9 mouse cellular contexts compared by ENCODE assay signal in the genomic region with DNA sequence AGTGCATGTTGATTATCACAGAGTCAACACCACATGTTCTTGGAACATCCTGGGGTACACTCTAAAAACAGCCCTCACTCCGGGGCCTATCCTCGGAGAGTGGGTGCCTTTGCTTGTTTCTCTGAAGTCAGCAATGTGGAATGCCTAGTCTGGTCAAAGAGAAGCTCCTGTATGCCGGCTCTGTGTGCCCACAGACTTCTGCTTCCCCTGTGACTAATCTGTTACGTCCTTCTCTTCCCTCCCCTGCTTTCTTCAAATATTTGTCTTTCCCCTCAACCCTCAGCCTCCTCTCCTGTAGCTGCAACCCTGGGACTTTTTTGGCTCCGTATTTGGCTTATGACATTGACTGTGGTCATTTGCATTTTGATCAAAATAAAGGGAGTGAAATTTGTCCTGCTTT.
DNase-seq lines count a peak whose midpoint lies in the region; ATAC-seq and TF ChIP-seq lines count a peak whose summit lies in the region.
"Had no signal": no experiment of that assay in that cellular context is flagged by ENCODE, and none has a peak within 500 bp of the region (broad histone marks: within the 10 kb centered on the region; RNA-seq: fewer than 3 reads in every experiment).

No protein-coding gene starts in this region.

- H3K27me3 ChIP-seq in embryonic facial prominence, embryonic 10.5 days (replicated peaks; ENCODE audit: low read depth, poor library complexity, severe bottlenecking) = no peaks in the 10 kb centered on the region
- no peaks in the 10 kb centered on the region for H3K27me3 ChIP-seq in liver, embryonic 11.5 days (replicated peaks; ENCODE audit: control insufficient read depth, insufficient read depth, low read length)
- no peaks in the 10 kb centered on the region for H3K27me3 ChIP-seq in small intestine, adult 2 months (ENCODE audit: control insufficient read depth, insufficient read depth, low read length)

- 38% methylated on average over 5 of the region's 5 CpGs for WGBS in embryonic facial prominence, embryonic 10.5 days
- 43% methylated on average over 5 of the region's 5 CpGs for WGBS in liver, embryonic 11.5 days
- WGBS in small intestine, adult 2 months = 19% methylated on average over 5 of the region's 5 CpGs

- H3K27ac ChIP-seq in embryonic facial prominence, embryonic 10.5 days (replicated peaks) = peak overlapping the region; percentile 60
- H3K27ac ChIP-seq in liver, embryonic 11.5 days (ENCODE audit: low read depth, low read length) = peak overlapping the region; percentile 65; the same call in 1 of the 2 replicates
- peak overlapping the region; percentile 13 for H3K27ac ChIP-seq in small intestine, adult 2 months (ENCODE audit: insufficient read depth, low read depth, low read length)

- H3K4me2 ChIP-seq in liver, embryonic 11.5 days = no peak overlapping the region

- peaks cover 46% of the 10 kb centered on the region for H3K4me1 ChIP-seq in embryonic facial prominence, embryonic 10.5 days
- H3K4me1 ChIP-seq in liver, embryonic 11.5 days (replicated peaks; ENCODE audit: control insufficient read depth, insufficient read depth, low read length) = peaks cover 45% of the 10 kb centered on the region
- H3K4me1 ChIP-seq in small intestine, adult 2 months (ENCODE audit: control insufficient read depth, insufficient read depth, insufficient read length, low read length) = peaks cover 25% of the 10 kb centered on the region

- H3K9me3 ChIP-seq in embryonic facial prominence, embryonic 10.5 days = no peaks in the 10 kb centered on the region; the same call in 1 of the 2 replicates
- no peaks in the 10 kb centered on the region for H3K9me3 ChIP-seq in liver, embryonic 11.5 days (ENCODE audit: control insufficient read depth, low read length)

- no peak overlapping the region for H3K9ac ChIP-seq in liver, embryonic 11.5 days (ENCODE audit: low read depth, low read length)

- ATAC-seq in liver, embryonic 11.5 days (replicated peaks; ENCODE audit: low FRiP score) = no peak

- no peak overlapping the region for H3K4me3 ChIP-seq in embryonic facial prominence, embryonic 10.5 days
- H3K4me3 ChIP-seq in liver, embryonic 11.5 days (ENCODE audit: low read depth, low read length) = no peak overlapping the region
- H3K4me3 ChIP-seq in small intestine, adult 2 months (ENCODE audit: low read depth, low read length) = no peak overlapping the region

- TF ChIP-seq CTCF in small intestine, adult 2 months (IDR thresholded peaks at IDR 0.05; ENCODE audit: extremely low read depth, insufficient read length, insufficient replicate concordance, low read depth, low read length) = no peak

- H3K36me3 ChIP-seq in embryonic facial prominence, embryonic 10.5 days (replicated peaks) = peaks cover 6% of the 10 kb centered on the region; the same call in 1 of the 2 replicates
- no peaks in the 10 kb centered on the region; the same call in 1 of the 2 replicates for H3K36me3 ChIP-seq in liver, embryonic 11.5 days (ENCODE audit: control insufficient read depth, insufficient read depth, low read length)
- peaks cover 2% of the 10 kb centered on the region; the same call in 1 of the 2 replicates for H3K36me3 ChIP-seq in small intestine, adult 2 months (ENCODE audit: control insufficient read depth, insufficient read depth, low read length)
- H3K36me3 ChIP-seq: G1E had no signal

- no peak for TF ChIP-seq POLR2A in small intestine, adult 2 months (IDR thresholded peaks at IDR 0.05; ENCODE audit: low read depth, low read length)

- peak; percentile 45 to 49 for DNase-seq in heart, adult 18-20 months
- no peak for DNase-seq in heart, postnatal 25 days (ENCODE audit: low spot score)
- peak; percentile 47 for DNase-seq in 3134 (ENCODE audit: extremely low read depth, insufficient read length, low spot score)
- no peak for DNase-seq in embryonic facial prominence, embryonic 10.5 days (ENCODE audit: low spot score)
- no peak for DNase-seq in liver, embryonic 11.5 days (ENCODE audit: low spot score)
- DNase-seq in kidney, postnatal 14 days = no peak
- no peak for DNase-seq in thymus, adult 18-20 months

- intact Hi-C loops in heart, postnatal 25 days (cut with DNase I) = no loop called here

Comparison
In these comparisons a context has a peak if more than half of its experiments do, and no peak if none do; other contexts are left out.
1. DNase-seq: peak in heart, adult 18-20 months (2 of 2) and 3134 (single experiment); none in heart, postnatal 25 days (single experiment), embryonic facial prominence, embryonic 10.5 days (single experiment), liver, embryonic 11.5 days (single experiment), kidney, postnatal 14 days (single experiment) and thymus, adult 18-20 months (0 of 2).
2. H3K27ac ChIP-seq: peak in every context shown above with its lines; median percentile 65 in liver, embryonic 11.5 days; 60 in embryonic facial prominence, embryonic 10.5 days; 13 in small intestine, adult 2 months.